Mouse (Mus musculus): ENCODE measurements around the gene Olfr1436.
"Not testable (repeated sequence)": the region's sequence is repeated elsewhere in the genome, so short reads cannot be mapped to it uniquely, and the experiment has no call there.

The Olfr1436 gene

DNA sequence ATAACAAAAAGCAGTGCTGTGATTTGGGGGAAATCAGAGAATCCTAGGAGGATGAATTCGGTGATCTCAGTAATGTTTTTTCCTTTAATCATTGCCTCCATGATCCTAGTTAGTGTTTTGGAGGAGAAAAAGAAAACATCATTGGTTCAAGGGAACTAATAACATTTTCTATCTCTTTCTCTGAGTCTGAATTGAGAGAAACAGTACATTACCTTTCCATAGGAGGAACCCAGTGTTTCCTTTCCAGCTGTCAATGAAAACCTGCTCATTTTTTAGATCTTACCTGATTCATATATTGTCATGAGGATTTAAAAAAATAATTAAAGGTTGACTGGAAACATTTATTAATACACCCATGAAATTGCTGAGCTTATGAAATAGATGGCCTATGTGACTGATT, at the start of gene Olfr1436:
TSS of gene Olfr1436 (minus strand) at position 101 of the 400 bp plus-strand sequence.
- not testable (repeated sequence) for DNase-seq (ENCODE audit: low read depth, low spot score)

DNA sequence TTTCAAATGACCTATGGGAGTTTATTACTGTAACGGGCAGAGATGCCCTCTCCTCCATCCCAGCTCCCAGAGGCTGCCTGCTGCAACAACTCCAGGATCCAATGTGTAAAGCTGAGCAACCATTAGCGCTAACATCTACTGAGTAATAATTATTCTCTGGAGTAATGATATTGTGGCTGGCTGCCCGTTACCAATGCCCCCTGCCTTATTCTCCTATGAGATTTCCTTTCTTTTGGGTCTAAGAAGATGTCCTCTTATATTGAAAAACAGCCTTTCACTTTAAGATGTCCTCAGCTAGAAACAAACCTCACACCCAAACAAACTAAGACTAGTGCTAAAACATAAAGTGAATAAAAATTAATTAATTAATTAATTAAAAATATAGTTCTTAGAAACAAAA, 36.9 kb upstream of the Olfr1436 start, which contains the start of gene Olfr1438-ps1:
TSS of gene Olfr1438-ps1 (minus strand) at position 101 of the 400 bp plus-strand sequence.
- no peak for DNase-seq (ENCODE audit: low read depth, low spot score)

DNA sequence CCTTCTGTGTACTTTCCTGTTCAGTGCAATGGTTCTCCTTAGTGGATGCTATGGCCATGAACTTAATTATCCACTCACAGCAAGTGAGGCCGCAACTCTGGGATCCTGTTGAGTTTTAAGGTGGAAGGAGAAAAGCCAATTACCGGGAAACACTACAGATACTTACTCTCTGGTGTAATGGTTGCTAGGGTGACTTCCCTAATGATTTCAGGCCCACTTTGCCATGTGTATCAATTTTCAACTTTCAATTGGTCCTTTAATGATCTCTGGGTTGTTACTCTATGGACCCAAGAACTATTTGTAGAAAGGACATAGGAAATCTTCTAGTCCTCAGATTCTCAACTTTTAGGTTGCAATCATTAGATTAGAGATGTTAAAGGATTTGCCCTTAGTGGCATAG, 26.1 kb upstream of the Olfr1436 start, which contains the start of gene Olfr1437:
TSS of gene Olfr1437 (minus strand) at position 101 of the 400 bp plus-strand sequence.
- no peak for DNase-seq (ENCODE audit: low read depth, low spot score)

DNA sequence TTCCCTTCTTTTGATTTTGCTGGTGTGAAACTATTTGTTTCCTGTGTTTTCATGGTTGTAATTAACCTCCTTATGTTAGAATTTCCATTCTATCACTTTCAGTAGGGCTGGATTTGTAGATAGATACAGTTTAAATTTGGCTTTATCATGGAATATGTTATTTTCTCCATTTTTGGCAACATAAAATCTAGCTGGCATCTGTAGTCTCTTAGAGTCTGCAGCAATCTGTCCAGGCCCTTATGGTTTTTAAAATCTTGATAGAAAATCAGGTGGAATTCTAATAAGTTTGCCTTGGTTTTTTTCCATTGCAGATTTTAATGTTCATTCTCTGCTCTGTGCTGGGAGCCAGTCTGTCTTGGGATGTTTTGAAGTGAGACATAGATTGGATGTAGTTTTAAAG, 6.0 kb downstream of the Olfr1436 start:
- no peak for DNase-seq (ENCODE audit: low read depth, low spot score)

DNA sequence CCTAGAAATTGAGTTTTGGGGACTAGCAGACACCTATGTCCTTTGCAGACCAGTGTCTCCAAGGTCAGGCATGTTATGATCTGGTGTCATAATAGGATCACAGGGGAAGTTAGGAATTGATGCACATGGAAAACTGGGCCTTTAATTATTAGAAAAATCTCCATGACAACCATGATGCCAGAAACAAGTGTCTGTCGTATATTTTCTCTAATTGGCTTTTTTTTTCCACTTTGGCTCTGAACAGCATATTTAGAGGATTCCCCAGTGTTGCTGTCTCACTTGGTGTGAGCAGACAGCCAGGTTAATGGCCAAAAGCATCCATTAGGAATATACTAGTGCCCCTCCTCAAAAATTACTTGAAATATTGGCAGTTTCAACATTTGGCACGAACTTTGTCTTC, 19.4 kb downstream of the Olfr1436 start, which contains the start of gene Olfr1434:
TSS of gene Olfr1434 (plus strand) at position 301 of the 400 bp plus-strand sequence.
- DNase-seq (ENCODE audit: low read depth, low spot score) = no peak

DNA sequence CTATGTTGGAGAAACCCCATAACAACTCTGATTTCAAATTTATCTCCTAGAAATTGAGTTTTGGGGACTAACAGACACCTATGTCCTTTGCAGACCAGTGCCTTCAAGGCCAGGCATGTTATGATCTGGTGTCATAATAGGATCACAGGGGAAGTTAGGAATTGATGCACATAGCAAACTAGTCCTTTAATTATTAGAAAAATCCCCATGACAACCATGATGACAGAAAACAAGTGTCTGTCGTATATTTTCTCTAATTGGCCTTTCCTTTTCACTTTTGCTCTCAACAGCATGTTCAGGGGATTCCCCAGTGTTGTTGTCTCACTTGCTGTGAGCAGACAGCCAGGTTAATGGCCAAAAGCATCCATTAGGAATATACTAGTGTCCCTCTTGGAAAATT, 38.2 kb downstream of the Olfr1436 start, which contains the start of gene Olfr235:
TSS of gene Olfr235 (plus strand) at position 301 of the 400 bp plus-strand sequence.
- DNase-seq (ENCODE audit: low read depth, low spot score) = no peak

Data from CD4-positive, CD25-positive, alpha-beta regulatory T cell, adult 2 months (primary cell).